Mouse (Mus musculus): ENCODE data around the gene Tmed9. TPM values are rescaled to one million over a fixed set of nuclear protein-coding genes. Genes with fewer than 3 reads are reported as not detected.
"Not testable (repeated sequence)": the region's sequence is repeated elsewhere in the genome, so short reads cannot be mapped to it uniquely, and the experiment has no call there.

Gene Tmed9
- total RNA-seq, 2 experiments from 2014 or later, result 134 to 146 TPM

DNA sequence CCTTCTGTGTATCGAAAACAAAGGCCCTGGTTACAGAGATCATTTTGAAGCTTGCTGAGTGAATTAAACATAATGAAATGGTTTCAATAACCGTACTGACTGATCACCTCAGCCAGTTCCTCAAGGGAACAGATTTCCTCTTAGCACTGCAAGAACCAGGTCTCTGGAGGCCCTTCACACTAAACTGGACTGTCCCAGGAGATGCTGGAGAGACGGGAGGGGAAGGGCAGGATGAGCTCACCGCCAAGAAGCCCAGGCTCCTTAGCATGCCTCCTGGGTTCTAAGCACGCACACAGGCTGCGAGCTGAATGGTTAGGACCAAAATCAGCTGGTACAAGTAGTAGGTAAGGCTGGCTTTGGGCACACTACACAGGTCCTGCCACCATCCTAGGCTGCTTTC is 6.5 kb upstream of the Tmed9 start:
- no peak for DNase-seq (ENCODE audit: low spot score in 2 of 2)

GRCm38 (mm10) chr13:55567949-55568348 is 5.6 kb upstream of the Tmed9 start:
- no peak for DNase-seq (ENCODE audit: low spot score in 2 of 2)

- not testable (repeated sequence) for DNase-seq (ENCODE audit: low spot score in 2 of 2)
Measured at GRCm38 (mm10) chr13:55568524-55568923, 5.0 kb upstream of the Tmed9 start.

DNA sequence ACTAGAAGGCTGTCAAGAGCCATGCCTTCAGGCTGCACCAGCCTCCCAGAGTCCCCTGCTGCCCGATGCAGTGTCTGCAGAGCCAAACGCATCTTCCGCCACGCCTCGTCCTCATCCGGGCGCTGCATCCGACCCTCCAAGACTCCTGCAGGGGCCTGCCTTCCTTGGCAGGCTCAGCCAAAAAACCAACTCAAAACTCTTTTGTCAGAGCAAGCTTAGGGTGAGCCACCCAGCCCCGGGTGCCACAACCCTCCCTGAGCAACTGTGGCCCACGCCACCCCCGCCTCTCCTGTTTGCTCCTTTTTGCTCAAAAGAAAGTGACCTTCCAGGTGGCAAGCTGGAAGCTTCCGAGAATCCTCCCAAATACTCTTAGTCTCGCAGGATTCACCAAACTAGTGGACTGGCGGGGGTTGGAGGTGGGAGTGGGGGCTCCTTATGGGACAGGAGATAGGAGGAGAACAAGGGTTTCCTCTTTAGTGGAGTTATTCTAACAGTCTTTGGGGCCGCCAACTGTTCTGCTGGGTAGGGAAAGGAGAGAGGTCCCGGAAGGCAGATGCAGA is 3.7 kb upstream of the Tmed9 start:
- peak in 1 of 2 experiments; percentile 21 for DNase-seq (ENCODE audit: low spot score in 2 of 2)

DNA sequence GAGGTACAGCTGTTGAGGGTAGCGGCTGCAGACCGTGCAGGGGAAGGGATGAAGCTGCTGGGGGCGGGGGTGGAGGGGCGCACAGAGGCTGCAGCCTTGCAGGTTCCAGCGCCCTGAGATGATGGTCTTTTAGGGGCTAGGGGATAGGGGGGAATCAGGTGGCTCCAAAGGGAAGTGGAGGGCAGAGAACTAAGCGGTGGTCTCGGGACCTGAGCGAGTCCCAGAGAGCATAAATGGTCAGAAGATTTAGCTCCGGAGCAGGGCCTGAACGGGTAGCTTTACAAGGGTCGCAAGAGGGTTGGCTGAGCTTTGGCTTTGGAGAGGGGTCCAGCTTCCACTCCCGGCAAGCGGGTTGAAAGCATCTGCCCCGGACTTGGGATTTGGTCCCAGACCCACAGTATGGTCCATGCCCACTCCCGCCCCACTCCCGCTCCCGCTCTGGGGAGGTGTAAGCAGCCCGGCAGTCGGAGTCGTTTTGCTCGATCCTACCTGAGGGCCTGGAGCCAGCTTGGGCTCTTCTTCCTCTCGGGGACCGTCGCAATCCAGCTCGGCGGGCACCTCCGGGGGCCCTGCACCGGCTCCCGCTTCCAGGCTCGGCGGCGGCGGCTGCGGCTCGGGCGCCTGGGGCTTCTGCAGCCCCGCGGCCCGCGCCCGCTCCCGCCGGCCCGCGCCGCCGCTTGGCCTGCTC is 3.1 kb upstream of the Tmed9 start:
- peak in 1 of 2 experiments; percentile 34 for DNase-seq (ENCODE audit: low spot score in 2 of 2)

- DNase-seq (ENCODE audit: low spot score in 2 of 2), result peak; percentile 88 to 95
Measured at GRCm38 (mm10) chr13:55571027-55571751, 2.3 kb upstream of the Tmed9 start, which contains the start of gene Fam193b. Gene Fam193b (minus strand): TSS chr13:55571120.

DNA sequence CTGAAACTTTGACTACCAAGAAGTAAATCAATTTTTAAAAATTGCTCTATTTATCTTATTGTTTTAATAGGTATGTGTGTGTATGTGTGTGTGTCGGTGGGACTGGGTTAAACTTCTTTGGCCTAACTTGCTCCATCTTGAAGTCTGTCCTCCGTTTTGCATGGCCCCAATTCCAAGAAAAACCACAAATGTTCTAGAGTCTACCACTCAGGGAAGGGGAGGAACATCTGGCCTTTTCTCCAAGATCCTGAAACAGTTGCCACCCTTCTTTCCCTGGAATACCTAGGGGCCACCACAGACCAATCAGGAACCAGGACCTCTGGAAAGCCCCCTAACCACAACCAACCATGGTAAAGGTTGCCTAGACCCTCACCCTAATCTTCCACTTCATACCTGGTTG is 1.6 kb upstream of the Tmed9 start:
- DNase-seq (ENCODE audit: low spot score in 2 of 2), result no peak

GRCm38 (mm10) chr13:55574321-55574720 is 789 bp downstream of the Tmed9 start:
- DNase-seq (ENCODE audit: low spot score in 2 of 2), result no peak

DNA sequence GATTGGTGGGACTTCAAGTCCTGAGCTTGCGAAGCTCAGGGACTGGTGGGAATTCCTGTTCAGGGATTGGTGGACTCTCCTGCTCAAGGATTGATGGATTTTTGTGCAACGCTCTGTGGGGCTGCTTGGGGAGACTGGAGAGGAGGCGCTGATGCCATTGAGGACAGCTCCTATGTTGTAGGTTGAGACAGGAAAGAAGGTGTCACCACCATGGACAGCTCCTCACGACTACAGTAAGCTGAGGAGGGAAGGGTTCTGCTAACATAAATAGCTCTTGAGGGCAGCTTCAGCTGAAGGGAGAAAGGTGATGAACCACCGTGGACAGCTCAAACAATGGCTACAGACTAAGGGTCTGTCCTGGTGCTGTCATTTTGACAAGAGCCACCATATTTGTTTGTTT is 2.4 kb downstream of the Tmed9 start:
- DNase-seq (ENCODE audit: low spot score in 2 of 2), result no peak

- not testable (repeated sequence) for DNase-seq (ENCODE audit: low spot score in 2 of 2)
Measured at GRCm38 (mm10) chr13:55576872-55577271, 3.3 kb downstream of the Tmed9 start.

GRCm38 (mm10) chr13:55578086-55578485 is 4.6 kb downstream of the Tmed9 start:
- DNase-seq (ENCODE audit: low spot score in 2 of 2), result no peak

- DNase-seq (ENCODE audit: low spot score in 2 of 2), result no peak
Measured at GRCm38 (mm10) chr13:55591961-55592490, 18.5 kb downstream of the Tmed9 start.

DNA sequence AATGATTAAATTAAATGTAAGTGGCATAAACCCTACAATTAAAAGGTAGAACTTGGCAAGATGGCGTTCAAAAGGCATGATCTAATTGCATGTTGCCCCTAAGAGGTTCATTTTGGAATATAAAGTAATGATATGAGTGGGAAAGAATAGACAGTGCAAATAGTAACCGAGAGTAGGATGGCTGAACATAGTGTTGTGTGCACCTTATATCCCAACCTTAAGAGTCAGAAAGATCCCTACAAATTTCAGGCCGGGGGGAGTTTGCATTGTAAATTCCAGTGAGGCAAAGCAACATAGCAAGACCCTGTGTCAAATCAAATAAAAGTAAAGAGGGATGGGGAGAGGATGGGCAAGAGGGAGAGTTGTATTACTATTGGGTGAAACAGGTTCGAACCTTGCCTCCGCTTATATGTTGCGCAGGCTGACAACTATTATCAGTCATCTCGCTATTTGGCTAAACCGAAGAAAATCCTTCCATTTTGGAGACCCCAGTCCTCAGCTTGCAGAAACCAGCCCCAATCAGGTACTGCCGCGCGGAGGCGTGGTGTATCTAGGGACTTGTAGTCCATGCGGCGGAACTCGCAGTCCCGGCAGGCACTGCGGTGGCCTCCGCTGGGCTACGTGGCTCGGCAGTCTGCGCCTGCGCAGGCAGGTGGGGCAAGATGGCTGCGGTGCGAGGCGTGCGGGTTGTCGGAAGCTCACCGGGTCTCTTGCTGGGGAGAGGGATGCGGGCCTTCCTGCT is 19.2 kb downstream of the Tmed9 start:
- peak; percentile 97 to 98 for DNase-seq (ENCODE audit: low spot score in 2 of 2)

- no peak for DNase-seq (ENCODE audit: low spot score in 2 of 2)
Measured at GRCm38 (mm10) chr13:55593254-55593747, 19.8 kb downstream of the Tmed9 start.

DNA sequence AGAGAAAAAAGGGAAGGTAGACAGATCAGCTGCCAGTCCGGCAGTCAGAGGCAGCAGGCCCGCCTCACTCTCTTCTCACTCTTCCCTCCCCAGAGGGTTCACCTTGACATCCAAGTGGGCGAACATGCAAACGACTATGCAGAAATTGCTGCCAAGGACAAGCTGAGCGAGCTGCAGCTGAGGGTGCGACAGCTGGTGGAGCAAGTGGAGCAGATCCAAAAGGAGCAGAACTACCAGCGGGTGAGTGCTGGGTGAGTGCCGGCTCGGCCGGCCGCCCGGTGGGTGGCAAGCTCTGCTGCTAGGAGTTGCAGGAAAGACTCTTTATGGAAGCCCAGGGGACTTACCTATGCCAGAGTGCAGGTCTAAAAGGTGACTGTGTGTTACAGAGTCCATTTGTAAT is 21.8 kb downstream of the Tmed9 start:
- peak; percentile 54 to 73 for DNase-seq (ENCODE audit: low spot score in 2 of 2)

- no peak for DNase-seq (ENCODE audit: low spot score in 2 of 2)
Measured at GRCm38 (mm10) chr13:55596802-55597201, 23.3 kb downstream of the Tmed9 start.

- peak; percentile 72 to 88 for DNase-seq (ENCODE audit: low spot score in 2 of 2)
Measured at GRCm38 (mm10) chr13:55599566-55600540, 26.3 kb downstream of the Tmed9 start, which contains the start of gene B4galt7. Gene B4galt7 (plus strand): TSS chr13:55599896.

- DNase-seq (ENCODE audit: low spot score in 2 of 2), result no peak
Measured at GRCm38 (mm10) chr13:55600657-55601056, 27.1 kb downstream of the Tmed9 start.

DNA sequence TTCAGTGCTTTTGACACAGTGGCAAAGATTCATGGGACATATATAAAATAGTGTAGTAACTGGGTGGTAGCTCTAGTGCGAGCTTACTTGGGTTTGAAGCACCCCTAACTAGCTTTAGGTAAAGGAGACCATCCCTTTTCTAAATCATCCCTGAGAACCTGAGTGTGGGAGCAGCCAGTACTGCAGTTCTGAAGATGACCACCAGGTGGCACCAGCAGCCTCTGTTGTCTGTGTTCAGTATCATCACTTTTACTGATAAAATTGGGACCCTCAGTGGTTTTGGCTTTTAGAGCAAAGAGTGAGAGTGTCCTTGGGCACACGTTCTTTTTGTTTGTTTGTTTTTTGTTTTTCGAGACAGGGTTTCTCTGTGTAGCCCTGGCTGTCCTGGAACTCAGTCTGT is 28.1 kb downstream of the Tmed9 start:
- DNase-seq (ENCODE audit: low spot score in 2 of 2), result peak; percentile 75 to 91

- no peak for DNase-seq (ENCODE audit: low spot score in 2 of 2)
Measured at GRCm38 (mm10) chr13:55604606-55605005, 31.1 kb downstream of the Tmed9 start.

Data from layer of hippocampus, adult 18-20 months (tissue).